Mouse (Mus musculus) MEL (cell line): Measurements from ENCODE around the gene Ak4.

Experiments
- E2F4 ChIP-seq: IDR thresholded peaks from 2 replicates; pipeline ENCODE4 v1.6.1; 2011; ENCODE audit warnings: low read depth, low read length, improper control_type of control experiment, borderline replicate concordance
- POLR2A ChIP-seq, 2 experiments: IDR thresholded peaks; 2 replicates each; pipeline ENCODE4 v1.6.1; 2011 to 2012; ENCODE audit warnings: low read length in 2 of 2, mild to moderate bottlenecking in 2 of 2, control low read depth in 1 of 2, improper control_type of control experiment in 1 of 2, low read depth in 1 of 2, moderate library complexity in 1 of 2; ENCODE audit not compliant: control insufficient read depth in 1 of 2, insufficient read depth in 1 of 2, poor library complexity in 1 of 2
- TAL1 ChIP-seq: IDR thresholded peaks from 2 replicates; pipeline ENCODE4 v1.6.1; 2012; ENCODE audit warnings: mild to moderate bottlenecking, inconsistent platforms, low read length, moderate library complexity, mixed read lengths
- USF1 ChIP-seq: IDR thresholded peaks from 2 replicates; pipeline ENCODE4 v1.6.1; 2014; ENCODE audit warnings: low read depth, mild to moderate bottlenecking, inconsistent platforms, low read length, improper control_type of control experiment, moderate library complexity

DNA sequence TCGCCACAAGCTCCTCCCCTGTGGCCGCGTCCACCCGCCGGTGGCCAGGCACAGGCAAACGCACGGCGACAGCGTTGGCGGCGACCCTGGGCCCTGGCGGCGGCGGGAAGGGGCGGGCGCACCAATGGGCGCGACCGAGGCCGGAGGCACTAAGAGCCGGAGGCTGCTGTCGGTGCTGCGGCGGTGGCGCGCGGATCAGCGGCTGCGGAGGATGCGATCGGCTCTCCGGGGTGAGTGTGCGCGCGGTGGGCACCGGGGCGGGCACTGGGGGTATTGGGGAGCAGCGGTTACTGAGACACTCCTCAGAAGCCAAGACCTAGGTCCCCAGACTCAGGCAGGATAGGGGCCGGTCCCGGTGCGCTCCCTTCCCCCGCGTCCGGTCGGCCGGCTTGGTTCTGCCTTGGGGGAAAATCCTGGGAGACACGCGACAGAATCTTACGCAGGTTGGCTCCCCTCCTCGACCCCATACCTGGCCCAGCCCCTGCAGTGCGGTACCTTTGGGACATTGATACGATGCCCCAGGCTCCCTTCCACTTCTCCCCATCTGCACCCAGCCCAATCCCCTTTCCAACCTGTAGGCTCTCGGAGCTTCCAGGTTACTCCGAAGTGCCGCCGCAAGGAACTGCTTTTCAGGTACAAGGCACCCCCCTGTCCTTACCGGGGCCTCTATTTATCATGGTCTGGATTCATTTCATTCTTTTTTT, 77.6 kb downstream of the Ak4 start, which contains the start of gene Dnajc6:
- TF ChIP-seq E2F4 (no peak), TAL1 (no peak), USF1 (no peak), POLR2A (IDR thresholded peaks at IDR 0.05; ENCODE audit: control insufficient read depth in 1 of 2, insufficient read depth in 1 of 2, low read depth in 1 of 2, low read length in 2 of 2, poor library complexity in 1 of 2) (no peak)
